Mouse (Mus musculus) embryonic fibroblast, embryonic 13.5 days (primary cell): ENCODE measurements at regions not wholly inside any gene's neighbourhood (a gene's known extent, or its start where the extent isn't known, plus 50 kb on each side); places are given as distances from the start of the nearest gene placed in this dataset.

Experiments used
- CTCF ChIP-seq: IDR thresholded peaks from 2 replicates; pipeline ENCODE4 v1.5.1; 2011; ENCODE audit warnings: mild to moderate bottlenecking, control low read depth, low read length, moderate library complexity, borderline replicate concordance; ENCODE audit not compliant: insufficient read depth
- POLR2A ChIP-seq: IDR thresholded peaks from 2 replicates; pipeline ENCODE4 v1.6.1; 2011; ENCODE audit warnings: low read depth, mild to moderate bottlenecking, control low read depth, low read length, moderate library complexity

GRCm38 (mm10) chr11:45645815-45646214 lies 206.0 kb upstream of the Clint1 start:
- no peak for TF ChIP-seq POLR2A
- no peak for TF ChIP-seq CTCF
